Mouse (Mus musculus) cortical plate, adult 2 months (tissue): ENCODE results near the gene Rxrb. TPM values are rescaled to one million over a fixed set of nuclear protein-coding genes. Genes with fewer than 3 reads are reported as not detected.
A peak's percentile ranks its signal among the peaks of the same experiment; 100 is the strongest.

ENCODE experiments used
- H3K27ac ChIP-seq: fragments of 200-500 bp; 2 replicates; pipeline ENCODE4 v1.5.1; 2012; ENCODE audit warnings: low read length, control low read depth, inconsistent platforms; ENCODE audit not compliant: insufficient read depth
- H3K4me1 ChIP-seq: fragments of 200-500 bp; 2 replicates; pipeline ENCODE4 v1.6.1; 2011; ENCODE audit warnings: low read length; ENCODE audit not compliant: control insufficient read depth, insufficient read depth
- H3K4me3 ChIP-seq: fragments of 200-500 bp; 2 replicates; pipeline ENCODE4 v1.5.1; 2011; ENCODE audit warnings: mild to moderate bottlenecking, low read length, control low read depth; ENCODE audit not compliant: insufficient read depth
- CTCF ChIP-seq: fragments of 200-500 bp; IDR thresholded peaks from 2 replicates; pipeline ENCODE4 v1.5.1; 2011; ENCODE audit warnings: mild to moderate bottlenecking, control low read depth, low read length; ENCODE audit not compliant: insufficient read depth; ENCODE audit errors: extremely low read depth
- POLR2A ChIP-seq: fragments of 200-500 bp; IDR thresholded peaks from 2 replicates; pipeline ENCODE4 v1.6.1; 2011; ENCODE audit warnings: mild to moderate bottlenecking, low read length, control low read depth; ENCODE audit not compliant: insufficient read depth; ENCODE audit errors: extremely low read depth
- polyA plus RNA-seq: library from polyadenylated mRNA; depleted of rRNA; stranded (reverse); fragments of >200 nt; gene quantifications from 2 replicates; pipeline ENCODE4 v1.2.3, GENCODE M21; 2012

Gene Rxrb
- polyA plus RNA-seq, 1 experiment: 78.5 TPM

DNA sequence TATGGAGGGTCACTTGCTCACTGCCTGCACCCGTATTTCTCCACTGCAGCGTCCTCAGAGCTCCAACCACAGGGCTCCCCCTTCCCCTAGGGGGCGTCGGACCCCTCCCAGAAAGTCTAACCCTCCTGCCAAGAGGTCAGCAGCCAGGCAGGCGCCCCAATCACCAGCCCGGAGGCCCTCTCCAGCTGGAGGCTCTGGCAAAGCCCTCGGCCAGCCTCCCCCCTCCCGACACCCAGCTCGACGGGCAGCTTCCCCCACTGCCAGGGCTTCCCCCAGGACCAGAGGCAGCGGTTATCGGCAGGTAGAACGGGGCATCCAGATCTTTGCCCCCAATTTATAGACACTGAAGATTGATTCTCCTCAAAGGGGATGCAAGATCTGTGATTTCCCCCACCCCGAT lies 14.3 kb downstream of the Rxrb start:
- Histone ChIP-seq H3K4me1 (peaks cover 1% of the 10 kb centered on the region; the same call in 1 of the 2 replicates), H3K27ac (no peak overlapping the region), H3K4me3 (no peak overlapping the region)
- no peak for TF ChIP-seq CTCF
- no peak for TF ChIP-seq POLR2A

DNA sequence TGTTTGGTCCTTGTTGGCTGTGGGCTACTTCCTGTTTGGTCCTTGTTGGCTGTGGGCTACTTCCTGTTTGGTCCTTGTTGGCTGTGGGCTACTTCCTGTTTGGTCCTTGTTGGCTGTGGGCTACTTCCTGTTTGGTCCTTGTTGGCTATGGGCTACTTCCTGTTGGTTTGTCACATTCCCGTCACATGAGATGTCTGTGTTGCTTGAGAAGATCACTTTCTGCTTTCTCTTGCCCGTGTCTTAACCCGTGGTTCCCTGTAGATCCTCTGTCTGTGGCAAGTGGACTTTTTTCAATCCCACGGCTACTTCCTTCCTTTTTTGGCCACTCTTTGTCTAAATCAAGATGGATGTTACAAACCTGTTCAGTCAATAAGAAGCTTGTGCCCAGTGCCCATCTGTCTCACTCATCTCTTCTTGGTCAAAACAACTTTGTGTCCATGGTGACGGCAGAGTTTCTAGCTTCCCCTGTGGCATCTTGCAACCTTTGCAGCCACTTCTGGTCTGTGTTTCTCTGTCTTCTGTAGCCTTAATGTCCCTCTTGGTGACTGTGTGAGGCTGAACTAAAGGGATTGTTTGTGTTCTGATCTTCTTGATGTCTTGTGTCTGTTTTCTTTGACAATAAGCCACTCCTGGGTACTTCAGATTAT lies 15.9 kb downstream of the Rxrb start:
- Histone ChIP-seq H3K4me1 (no peaks in the 10 kb centered on the region), H3K4me3 (no peak overlapping the region), H3K27ac (no peak overlapping the region)
- TF ChIP-seq POLR2A (no peak), CTCF (no peak)

DNA sequence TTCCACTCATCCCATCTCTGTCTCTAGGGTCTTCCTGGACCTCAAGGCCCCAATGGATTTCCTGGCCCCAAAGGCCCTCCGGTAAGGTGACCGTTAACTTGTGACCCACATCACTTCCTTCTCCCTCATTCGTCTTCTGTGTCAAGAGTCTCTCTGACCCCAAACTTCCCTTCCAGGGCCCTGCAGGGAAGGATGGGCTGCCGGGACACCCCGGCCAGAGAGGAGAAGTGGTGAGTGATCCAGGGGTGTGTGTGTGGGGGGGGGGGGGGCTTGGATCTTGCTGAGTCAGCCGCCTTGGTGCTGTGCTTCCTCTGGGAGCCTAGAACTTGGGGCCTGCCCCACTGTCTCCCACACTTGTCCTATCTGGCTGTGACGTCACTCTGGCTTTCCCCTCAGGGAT lies 25.6 kb downstream of the Rxrb start:
- H3K4me1 ChIP-seq: no peaks in the 10 kb centered on the region
- no peak for TF ChIP-seq CTCF
- no peak for TF ChIP-seq POLR2A
- no peak overlapping the region for H3K27ac ChIP-seq
- H3K4me3 ChIP-seq: no peak overlapping the region

GRCm38 (mm10) chr17:34068864-34069263 lies 37.3 kb downstream of the Rxrb start:
- TF ChIP-seq CTCF: no peak
- TF ChIP-seq POLR2A: no peak
- Histone ChIP-seq H3K27ac (no peak overlapping the region), H3K4me1 (no peaks in the 10 kb centered on the region), H3K4me3 (no peak overlapping the region)

GRCm38 (mm10) chr17:34072091-34072490 lies 40.5 kb downstream of the Rxrb start:
- no peaks in the 10 kb centered on the region for H3K4me1 ChIP-seq
- TF ChIP-seq CTCF (no peak), POLR2A (no peak)
- H3K27ac ChIP-seq: no peak overlapping the region
- no peak overlapping the region for H3K4me3 ChIP-seq

GRCm38 (mm10) chr17:34075271-34075670 lies 43.7 kb downstream of the Rxrb start:
- H3K27ac ChIP-seq: no peak overlapping the region
- TF ChIP-seq POLR2A (no peak), CTCF (peak; percentile 37; the same call in 1 of the 2 replicates)
- no peak overlapping the region for H3K4me3 ChIP-seq
- no peaks in the 10 kb centered on the region for H3K4me1 ChIP-seq

GRCm38 (mm10) chr17:34077549-34077948 lies 45.9 kb downstream of the Rxrb start:
- H3K27ac ChIP-seq: no peak overlapping the region
- H3K4me3 ChIP-seq: no peak overlapping the region
- no peaks in the 10 kb centered on the region for H3K4me1 ChIP-seq
- TF ChIP-seq CTCF (peak; percentile 65), POLR2A (no peak)

- Histone ChIP-seq H3K4me3 (no peak overlapping the region), H3K4me1 (no peaks in the 10 kb centered on the region), H3K27ac (no peak overlapping the region)
- no peak for TF ChIP-seq POLR2A
- TF ChIP-seq CTCF: no peak
These were observed 46.5 kb downstream of the Rxrb start for GRCm38 (mm10) chr17:34078148-34078547.

GRCm38 (mm10) chr17:34079002-34079401 lies 47.4 kb downstream of the Rxrb start:
- Histone ChIP-seq H3K4me1 (no peaks in the 10 kb centered on the region), H3K4me3 (no peak overlapping the region), H3K27ac (no peak overlapping the region)
- TF ChIP-seq POLR2A (no peak), CTCF (no peak)

DNA sequence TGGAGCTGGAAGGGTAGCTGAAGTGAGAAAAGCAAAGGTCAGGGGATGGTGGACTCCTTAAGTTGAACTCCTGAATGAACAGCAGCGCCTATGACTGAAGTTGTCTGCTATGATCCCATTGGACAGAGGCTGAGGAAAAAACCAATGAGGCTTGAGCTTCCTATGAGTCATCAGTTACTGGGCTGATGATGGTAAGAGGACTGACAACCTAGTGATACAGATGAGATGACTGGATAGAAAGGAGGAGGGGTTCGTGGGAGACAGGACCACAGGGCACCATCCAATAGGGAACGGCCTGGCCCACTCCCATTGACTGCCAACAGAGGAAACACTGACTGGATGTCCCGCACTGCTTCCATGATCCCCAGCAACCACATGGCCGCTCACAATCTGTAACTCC lies 48.0 kb downstream of the Rxrb start:
- Histone ChIP-seq H3K4me1 (no peaks in the 10 kb centered on the region), H3K27ac (no peak overlapping the region), H3K4me3 (no peak overlapping the region)
- TF ChIP-seq POLR2A: no peak
- no peak for TF ChIP-seq CTCF
